ENCODE assay signal across 23 mouse cellular contexts in the genomic region with DNA sequence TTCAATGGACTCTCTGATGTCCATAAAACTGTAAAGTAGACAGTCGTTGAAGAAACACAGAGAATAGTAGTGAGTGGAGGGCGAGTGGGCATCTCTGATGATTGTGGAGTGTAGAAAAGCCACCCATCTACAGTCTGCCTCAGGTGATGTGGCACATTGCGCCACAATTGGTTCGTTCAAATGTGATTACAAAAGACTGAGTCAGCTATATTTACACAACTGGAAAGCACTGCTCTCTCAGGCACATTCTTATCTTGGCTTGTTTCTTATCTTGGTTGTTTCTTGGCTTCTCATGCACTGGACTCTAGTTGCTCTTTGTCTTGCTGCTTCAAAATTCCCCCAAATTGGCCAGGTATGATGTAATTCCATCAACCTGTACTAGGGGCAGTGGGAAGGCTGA. TPM values are rescaled to one million over a fixed set of nuclear protein-coding genes. Genes with fewer than 3 reads are reported as not detected.
A peak's percentile ranks its signal among the peaks of the same experiment; 100 is the strongest.
DNase-seq lines count a peak whose midpoint lies in the region; ATAC-seq and TF ChIP-seq lines count a peak whose summit lies in the region.
"Had no signal": no experiment of that assay in that cellular context is flagged by ENCODE, and none has a peak within 500 bp of the region (broad histone marks: within the 10 kb centered on the region; RNA-seq: fewer than 3 reads in every experiment).

No protein-coding gene starts in this region.

- no peak for TF ChIP-seq RAD21 in MEL (IDR thresholded peaks at IDR 0.05; ENCODE audit: low read depth, low read length)

- no peaks in the 10 kb centered on the region for H3K36me3 ChIP-seq in lung, postnatal 0 days (ENCODE audit: insufficient read depth, low read length)
- H3K36me3 ChIP-seq in MEL (ENCODE audit: control insufficient read depth in 1 of 2, insufficient read depth in 2 of 2, low read length in 2 of 2): peaks cover 0 to 6% of the 10 kb centered on the region in 2 experiments; a peak in 2 of 4 replicates
- no peaks in the 10 kb centered on the region for H3K36me3 ChIP-seq in stomach, postnatal 0 days (ENCODE audit: control insufficient read depth, insufficient read depth, low read length)
- no peaks in the 10 kb centered on the region for H3K36me3 ChIP-seq in midbrain, embryonic 11.5 days (ENCODE audit: control insufficient read depth, insufficient read depth, low read length)
- H3K36me3 ChIP-seq: forebrain, embryonic 12.5 days; heart, embryonic 12.5 days had no signal

- H3K4me1 ChIP-seq in lung, postnatal 0 days (ENCODE audit: insufficient read depth, low read depth, low read length): no peaks in the 10 kb centered on the region; the same call in 1 of the 2 replicates
- peaks cover 0 to 8% of the 10 kb centered on the region in 2 experiments; a peak in 2 of 4 replicates for H3K4me1 ChIP-seq in MEL (ENCODE audit: control insufficient read depth in 1 of 2, insufficient read depth in 2 of 2, low read length in 2 of 2)
- H3K4me1 ChIP-seq in stomach, postnatal 0 days (replicated peaks; ENCODE audit: control insufficient read depth, insufficient read depth): no peaks in the 10 kb centered on the region
- no peaks in the 10 kb centered on the region; the same call in 1 of the 2 replicates for H3K4me1 ChIP-seq in midbrain, embryonic 11.5 days (ENCODE audit: control insufficient read depth, insufficient read depth, low read length)

- no peak for TF ChIP-seq POLR2A in MEL (IDR thresholded peaks at IDR 0.05; ENCODE audit: control insufficient read depth in 1 of 2, insufficient read depth in 1 of 2, low read depth in 1 of 2, low read length in 2 of 2, poor library complexity in 1 of 2)

- no peak overlapping the region for H3K4me3 ChIP-seq in lung, postnatal 0 days (ENCODE audit: low read depth, low read length)
- peak overlapping the region; percentile 27 to 72 for H3K4me3 ChIP-seq in MEL (ENCODE audit: control insufficient read depth in 1 of 2, insufficient read depth in 1 of 2, low read depth in 2 of 2, low read length in 2 of 2)
- no peak overlapping the region for H3K4me3 ChIP-seq in stomach, postnatal 0 days (ENCODE audit: low read depth, low read length)
- H3K4me3 ChIP-seq in midbrain, embryonic 11.5 days (ENCODE audit: low read depth, low read length): no peak overlapping the region
- H3K4me3 ChIP-seq: forebrain, embryonic 12.5 days; heart, embryonic 12.5 days had no signal

- 0 out of 2 replicates have a peak, but pooled peaks have one; percentile 17 for TF ChIP-seq CTCF in lung, postnatal 0 days (IDR thresholded peaks at IDR 0.05)
- no peak for TF ChIP-seq CTCF in MEL (IDR thresholded peaks at IDR 0.05 in 2 of 3, conservative IDR thresholded peaks at IDR 0.05 in 1 of 3; ENCODE audit: control insufficient read depth in 1 of 3, insufficient read depth in 1 of 3, low read depth in 2 of 3, low read length in 3 of 3, poor library complexity in 1 of 3, severe bottlenecking in 1 of 3)
- no peak for TF ChIP-seq CTCF in stomach, postnatal 0 days (IDR thresholded peaks at IDR 0.05; ENCODE audit: low read depth)

- H3K27me3 ChIP-seq in lung, postnatal 0 days (replicated peaks; ENCODE audit: insufficient read depth, low read length): no peaks in the 10 kb centered on the region
- peaks cover 0 to 2% of the 10 kb centered on the region in 2 experiments; a peak in 1 of 4 replicates for H3K27me3 ChIP-seq in MEL (ENCODE audit: control insufficient read depth in 1 of 2, insufficient read depth in 2 of 2, low read length in 2 of 2)
- H3K27me3 ChIP-seq in stomach, postnatal 0 days (ENCODE audit: control insufficient read depth, insufficient read depth, low read length): no peaks in the 10 kb centered on the region
- H3K27me3 ChIP-seq in midbrain, embryonic 11.5 days (ENCODE audit: control insufficient read depth, insufficient read depth, low read length): no peaks in the 10 kb centered on the region
- H3K27me3 ChIP-seq: forebrain, embryonic 12.5 days; heart, embryonic 12.5 days had no signal

- peak; percentile 78 for DNase-seq in lung, postnatal 0 days (ENCODE audit: low spot score)
- no peak for DNase-seq in lung, postnatal 14 days
- DNase-seq in MEL (ENCODE audit: low read depth, low spot score): peak; percentile 44
- peak; percentile 63 for DNase-seq in lung, postnatal 25 days (ENCODE audit: low spot score)
- DNase-seq in stomach, postnatal 0 days (ENCODE audit: low spot score): peak; percentile 56
- DNase-seq in layer of hippocampus, postnatal 10 days (ENCODE audit: low spot score in 2 of 2): no peak
- DNase-seq in midbrain, embryonic 11.5 days (ENCODE audit: low spot score, missing footprints): no peak
- DNase-seq: adrenal gland, adult 8-10 months; cerebellum, postnatal 10 days; embryo, embryonic 11 days; kidney, adult 2 months; kidney, postnatal 14 days; spleen, adult 18-20 months had no signal

- no peak overlapping the region for H3K4me2 ChIP-seq in lung, postnatal 0 days (replicated peaks; ENCODE audit: low read depth, low read length)
- H3K4me2 ChIP-seq in stomach, postnatal 0 days (replicated peaks; ENCODE audit: low read depth): no peak overlapping the region
- H3K4me2 ChIP-seq in midbrain, embryonic 11.5 days: no peak overlapping the region
- H3K4me2 ChIP-seq: forebrain, embryonic 12.5 days; heart, embryonic 12.5 days had no signal

- whole genome bisulfite sequencing in lung, postnatal 0 days: 57% methylated on average over 4 of the region's 4 CpGs
- 59% methylated on average over 4 of the region's 4 CpGs for WGBS in stomach, postnatal 0 days
- WGBS in midbrain, embryonic 11.5 days: 90% methylated on average over 4 of the region's 4 CpGs

- TF ChIP-seq EP300 in lung, postnatal 0 days (IDR thresholded peaks at IDR 0.05): peak; percentile 79
- peak in 1 of 2 experiments; percentile 12; a peak in 1 of 4 replicates for TF ChIP-seq EP300 in MEL (IDR thresholded peaks at IDR 0.05; ENCODE audit: low read depth in 1 of 2, low read length in 2 of 2)
- no peak for TF ChIP-seq EP300 in stomach, postnatal 0 days (optimal IDR thresholded peaks at IDR 0.05)

- no peak overlapping the region for H3K9ac ChIP-seq in lung, postnatal 0 days (replicated peaks; ENCODE audit: low read depth)
- H3K9ac ChIP-seq in MEL (ENCODE audit: control insufficient read depth, low read depth, low read length, poor library complexity, severe bottlenecking): 0 out of 2 replicates have a peak overlapping the region, but pooled peaks have one; percentile 30
- H3K9ac ChIP-seq in stomach, postnatal 0 days (ENCODE audit: low read length): no peak overlapping the region
- H3K9ac ChIP-seq in midbrain, embryonic 11.5 days (ENCODE audit: low read length): no peak overlapping the region
- H3K9ac ChIP-seq: forebrain, embryonic 12.5 days; heart, embryonic 12.5 days had no signal

- ATAC-seq in lung, postnatal 0 days: peak; percentile 37
- peak; percentile 45 for ATAC-seq in stomach, postnatal 0 days (ENCODE audit: low FRiP score, low TSS enrichment)
- ATAC-seq in midbrain, embryonic 11.5 days (ENCODE audit: low FRiP score): no peak
- ATAC-seq: hindbrain, embryonic 16.5 days had no signal

- H3K79me2 ChIP-seq in MEL (ENCODE audit: control insufficient read depth, insufficient read depth, low read length, poor library complexity): no peaks in the 10 kb centered on the region; the same call in 1 of the 2 replicates

- H3K27ac ChIP-seq in lung, postnatal 0 days (ENCODE audit: low read length): no peak overlapping the region
- no peak overlapping the region for H3K27ac ChIP-seq in MEL (ENCODE audit: control insufficient read depth, low read depth, low read length)
- H3K27ac ChIP-seq in stomach, postnatal 0 days (replicated peaks): no peak overlapping the region
- H3K27ac ChIP-seq in midbrain, embryonic 11.5 days (ENCODE audit: low read depth, low read length): no peak overlapping the region
- H3K27ac ChIP-seq: forebrain, embryonic 12.5 days had no signal

- no peaks in the 10 kb centered on the region for H3K9me3 ChIP-seq in lung, postnatal 0 days (ENCODE audit: low read length)
- no peaks in the 10 kb centered on the region for H3K9me3 ChIP-seq in MEL (replicated peaks; ENCODE audit: insufficient read depth, low read length)
- H3K9me3 ChIP-seq in stomach, postnatal 0 days (ENCODE audit: control insufficient read depth, low read length): no peaks in the 10 kb centered on the region
- H3K9me3 ChIP-seq in midbrain, embryonic 11.5 days (ENCODE audit: control insufficient read depth, low read length): no peaks in the 10 kb centered on the region
- H3K9me3 ChIP-seq: forebrain, embryonic 12.5 days; heart, embryonic 12.5 days had no signal

RNA-seq across cellular contexts. Expression of a gene that starts 9.4 kb away (rescaled TPM):
- polyA plus RNA-seq in lung, postnatal 0 days (2015; fragmentation: Nextera tagmentation; extraction: Ambion mirVana): 0.26 and 0.35 TPM in 2 replicates
- total RNA-seq in MEL (2012; rRNA removed): not detected in 2 replicates
- polyA plus RNA-seq in MEL (2012; ENCODE audit: insufficient read depth in 1 of 2, insufficient read length in 2 of 2, low read depth in 1 of 2, low replicate concordance in 2 of 2, missing spikeins in 1 of 2): not detected
- polyA plus RNA-seq in stomach, postnatal 0 days (2015; fragmentation: Nextera tagmentation; extraction: Ambion mirVana): 0.16 and 0.19 TPM in 2 replicates
- not detected for total RNA-seq in layer of hippocampus, postnatal 10 days (2021)
- polyA plus RNA-seq in midbrain, embryonic 11.5 days (2014; fragmentation: Nextera tagmentation; extraction: Ambion mirVana): not detected in 2 replicates
- total RNA-seq: gastrocnemius, postnatal 4 days; layer of hippocampus, postnatal 14 days; left cerebral cortex, postnatal 14 days; midbrain, postnatal 0 days had no signal
- polyA plus RNA-seq: forebrain, embryonic 12.5 days; heart, embryonic 12.5 days; hindbrain, embryonic 16.5 days; liver, embryonic 11.5 days; midbrain, postnatal 0 days had no signal

RNA-seq across cellular contexts. Expression of a gene that starts 9.5 kb away (rescaled TPM):
- 0.26 TPM in 1 of 2 replicates, not detected in the other for polyA plus RNA-seq in lung, postnatal 0 days (2015; fragmentation: Nextera tagmentation; extraction: Ambion mirVana)
- not detected in 2 replicates for total RNA-seq in MEL (2012; rRNA removed)
- polyA plus RNA-seq in MEL (2012; ENCODE audit: insufficient read depth in 1 of 2, insufficient read length in 2 of 2, low read depth in 1 of 2, low replicate concordance in 2 of 2, missing spikeins in 1 of 2): not detected
- polyA plus RNA-seq in stomach, postnatal 0 days (2015; fragmentation: Nextera tagmentation; extraction: Ambion mirVana): not detected in 2 replicates
- not detected for total RNA-seq in layer of hippocampus, postnatal 10 days (2021)
- polyA plus RNA-seq in midbrain, embryonic 11.5 days (2014; fragmentation: Nextera tagmentation; extraction: Ambion mirVana): not detected in 2 replicates
- total RNA-seq: gastrocnemius, postnatal 4 days; heart, postnatal 25 days; layer of hippocampus, postnatal 14 days; left cerebral cortex, postnatal 14 days; midbrain, postnatal 0 days had no signal
- polyA plus RNA-seq: forebrain, embryonic 12.5 days; heart, embryonic 12.5 days; hindbrain, embryonic 16.5 days; liver, embryonic 11.5 days; midbrain, postnatal 0 days; neural tube, embryonic 11.5 days had no signal

RNA-seq across cellular contexts. Expression of a gene that starts 46.6 kb away (rescaled TPM):
- 0.41 and 0.50 TPM in 2 replicates for polyA plus RNA-seq in lung, postnatal 0 days (2015; fragmentation: Nextera tagmentation; extraction: Ambion mirVana)
- total RNA-seq in MEL (2012; rRNA removed): not detected in 2 replicates
- not detected for polyA plus RNA-seq in MEL (2012; ENCODE audit: insufficient read depth in 1 of 2, insufficient read length in 2 of 2, low read depth in 1 of 2, low replicate concordance in 2 of 2, missing spikeins in 1 of 2)
- 0.07 and 0.18 TPM in 2 replicates for polyA plus RNA-seq in stomach, postnatal 0 days (2015; fragmentation: Nextera tagmentation; extraction: Ambion mirVana)
- total RNA-seq in layer of hippocampus, postnatal 10 days (2021): under 1 TPM in 1 of 2 experiments, not detected in 1; 0.20 TPM
- 0.08 TPM in 1 of 2 replicates, not detected in the other for polyA plus RNA-seq in midbrain, embryonic 11.5 days (2014; fragmentation: Nextera tagmentation; extraction: Ambion mirVana)
- total RNA-seq: layer of hippocampus, postnatal 14 days; left cerebral cortex, postnatal 14 days had no signal
- polyA plus RNA-seq: forebrain, embryonic 12.5 days; heart, embryonic 12.5 days; liver, embryonic 11.5 days; neural tube, embryonic 11.5 days had no signal

RNA-seq across cellular contexts. Expression of a gene that starts 51.8 kb away (rescaled TPM):
- polyA plus RNA-seq in lung, postnatal 0 days (2015; fragmentation: Nextera tagmentation; extraction: Ambion mirVana): 0.11 and 0.14 TPM in 2 replicates
- total RNA-seq in MEL (2012; rRNA removed): not detected in 2 replicates
- not detected for polyA plus RNA-seq in MEL (2012; ENCODE audit: insufficient read depth in 1 of 2, insufficient read length in 2 of 2, low read depth in 1 of 2, low replicate concordance in 2 of 2, missing spikeins in 1 of 2)
- 0.06 and 0.17 TPM in 2 replicates for polyA plus RNA-seq in stomach, postnatal 0 days (2015; fragmentation: Nextera tagmentation; extraction: Ambion mirVana)
- not detected for total RNA-seq in layer of hippocampus, postnatal 10 days (2021)
- not detected in 2 replicates for polyA plus RNA-seq in midbrain, embryonic 11.5 days (2014; fragmentation: Nextera tagmentation; extraction: Ambion mirVana)
- total RNA-seq: midbrain, postnatal 0 days had no signal
- polyA plus RNA-seq: heart, embryonic 12.5 days; hindbrain, embryonic 16.5 days; liver, embryonic 11.5 days; midbrain, postnatal 0 days; neural tube, embryonic 11.5 days had no signal

RNA-seq across cellular contexts. Expression of a gene that starts 55.4 kb away (rescaled TPM):
- 0.58 and 1.2 TPM in 2 replicates for polyA plus RNA-seq in lung, postnatal 0 days (2015; fragmentation: Nextera tagmentation; extraction: Ambion mirVana)
- total RNA-seq in MEL (2012; rRNA removed): not detected in 2 replicates
- not detected for polyA plus RNA-seq in MEL (2012; ENCODE audit: insufficient read depth in 1 of 2, insufficient read length in 2 of 2, low read depth in 1 of 2, low replicate concordance in 2 of 2, missing spikeins in 1 of 2)
- 0.59 and 0.68 TPM in 2 replicates for polyA plus RNA-seq in stomach, postnatal 0 days (2015; fragmentation: Nextera tagmentation; extraction: Ambion mirVana)
- total RNA-seq in layer of hippocampus, postnatal 10 days (2021): 1 to 10 TPM; 1.6 to 1.7 TPM
- polyA plus RNA-seq in midbrain, embryonic 11.5 days (2014; fragmentation: Nextera tagmentation; extraction: Ambion mirVana): 0.67 and 0.90 TPM in 2 replicates

Comparison
In these comparisons a context has a peak if more than half of its experiments do, and no peak if none do; other contexts are left out.
1. DNase-seq: peak in lung, postnatal 0 days (single experiment), MEL (single experiment), lung, postnatal 25 days (single experiment) and stomach, postnatal 0 days (single experiment); none in lung, postnatal 14 days (single experiment), layer of hippocampus, postnatal 10 days (0 of 2) and midbrain, embryonic 11.5 days (single experiment).
2. H3K4me3 ChIP-seq: peak in MEL (2 of 2); none in lung, postnatal 0 days (single experiment), stomach, postnatal 0 days (single experiment) and midbrain, embryonic 11.5 days (single experiment).